Mouse (Mus musculus): Measurements from ENCODE around the gene Fam57a.

GRCm38 (mm10) chr11:76224631-76225030 lies 45.2 kb downstream of the Fam57a start:
- TF ChIP-seq USF1 (IDR thresholded peaks at IDR 0.05; ENCODE audit: low read depth): no peak
- no peak for TF ChIP-seq CTCF (IDR thresholded peaks at IDR 0.05; ENCODE audit: control insufficient read depth, insufficient read depth, insufficient read length)
- no peak for TF ChIP-seq CEBPB (IDR thresholded peaks at IDR 0.05; ENCODE audit: low read depth)
- no peak for TF ChIP-seq FOSL1 (IDR thresholded peaks at IDR 0.05; ENCODE audit: insufficient read depth, low read length, poor library complexity, severe bottlenecking)
- TF ChIP-seq MYOG (IDR thresholded peaks at IDR 0.05; ENCODE audit: control insufficient read depth, extremely low read depth, insufficient read length): no peak
